Mouse (Mus musculus) cortical plate, adult 2 months (tissue): ENCODE data around the gene Bicc1.

Source experiments
- CTCF ChIP-seq: fragments of 200-500 bp; IDR thresholded peaks from 2 replicates; pipeline ENCODE4 v1.5.1; 2011; ENCODE audit warnings: mild to moderate bottlenecking, control low read depth, low read length; ENCODE audit not compliant: insufficient read depth; ENCODE audit errors: extremely low read depth
- POLR2A ChIP-seq: fragments of 200-500 bp; IDR thresholded peaks from 2 replicates; pipeline ENCODE4 v1.6.1; 2011; ENCODE audit warnings: mild to moderate bottlenecking, low read length, control low read depth; ENCODE audit not compliant: insufficient read depth; ENCODE audit errors: extremely low read depth

GRCm38 (mm10) chr10:71183339-71184031 lies 24.0 kb upstream of the Bicc1 start:
- TF ChIP-seq CTCF (no peak), POLR2A (no peak)
